Mouse (Mus musculus): Measurements from ENCODE around the gene Rfxap.

DNA sequence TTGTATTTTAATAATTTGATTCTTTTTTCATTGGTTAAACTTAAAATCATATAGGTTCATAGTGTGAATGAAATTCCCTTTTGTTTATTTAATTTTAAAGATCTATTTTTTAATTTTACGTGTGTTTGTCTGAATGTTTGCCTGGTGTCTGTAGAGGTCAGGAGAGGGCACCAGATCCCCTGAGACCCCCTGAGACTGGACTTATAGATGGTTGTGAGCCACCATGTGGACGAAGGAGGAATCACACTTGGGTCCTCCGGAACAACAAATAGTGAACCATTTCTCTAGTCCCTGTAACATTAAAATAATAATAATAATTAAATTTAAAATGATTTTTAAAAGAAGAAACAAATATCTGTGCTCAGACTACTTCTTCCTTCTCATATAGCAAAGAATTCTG lies 7.7 kb upstream of the Rfxap start:
- TF ChIP-seq GATA1 (IDR thresholded peaks at IDR 0.05; ENCODE audit: borderline replicate concordance, low read length) (no peak), FLI1 (IDR thresholded peaks at IDR 0.05; ENCODE audit: low read length) (no peak)
